In the genomic region with DNA sequence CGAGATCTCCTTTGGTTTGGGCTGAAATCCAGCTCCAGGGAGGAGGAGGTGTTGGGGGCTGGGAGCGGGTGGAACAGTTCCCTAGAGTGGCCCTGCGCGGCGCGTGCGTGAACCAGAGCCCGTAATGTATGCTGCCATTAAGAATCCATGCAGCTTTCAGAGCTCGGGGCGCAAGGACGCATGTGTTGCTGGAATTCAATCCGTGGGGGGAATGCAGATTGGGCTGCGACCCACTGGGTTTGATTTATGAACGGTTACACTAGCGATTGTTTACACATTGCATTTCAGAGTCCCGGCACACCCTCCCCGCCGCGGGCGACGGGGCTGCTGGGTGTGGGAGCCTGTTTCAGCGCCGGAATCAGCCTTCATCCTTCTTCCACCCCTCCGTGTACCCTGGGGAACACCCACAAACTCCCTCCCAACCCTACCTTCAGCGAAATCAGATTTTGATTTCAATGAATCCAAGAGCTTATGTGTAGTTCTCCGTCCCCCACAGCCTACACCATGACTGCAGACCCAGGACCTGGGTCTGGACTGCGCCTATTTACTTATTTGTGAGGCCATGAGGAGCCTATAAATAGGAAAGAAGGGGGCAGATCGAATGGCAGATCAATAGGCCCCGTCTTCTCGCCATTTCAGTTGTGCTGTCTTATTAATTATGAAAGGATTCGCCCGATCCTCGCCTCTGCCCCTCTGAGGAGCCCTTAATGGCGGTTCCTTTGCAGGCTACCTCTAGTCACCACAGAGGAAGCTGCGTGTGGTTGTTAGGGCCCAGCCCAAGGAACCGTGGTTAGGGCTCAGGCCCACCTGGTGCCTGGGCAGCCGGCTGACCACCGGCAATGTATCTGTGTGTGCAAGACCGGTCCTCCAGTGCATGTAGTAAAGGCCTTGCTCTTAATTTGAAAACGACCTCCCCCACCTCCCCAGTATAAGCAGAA, we compare ENCODE assay signal across 9 mouse cellular contexts. TPM values are rescaled to one million over a fixed set of nuclear protein-coding genes. Genes with fewer than 3 reads are reported as not detected.
A peak's percentile ranks its signal among the peaks of the same experiment; 100 is the strongest.
DNase-seq lines count a peak whose midpoint lies in the region; ATAC-seq lines count a peak whose summit lies in the region.
"Had no signal": no experiment of that assay in that cellular context is flagged by ENCODE, and none has a peak within 500 bp of the region (broad histone marks: within the 10 kb centered on the region; RNA-seq: fewer than 3 reads in every experiment).

No protein-coding gene starts in this region.

- H3K27ac ChIP-seq in heart, embryonic 14.5 days (replicated peaks in 1 of 2; ENCODE audit: control insufficient read depth in 1 of 2, insufficient read depth in 1 of 2, low read depth in 2 of 2, low read length in 2 of 2): no peak overlapping the region
- peak overlapping the region; percentile 86 for H3K27ac ChIP-seq in midbrain, embryonic 14.5 days (replicated peaks; ENCODE audit: low read depth, low read length)

- no peaks in the 10 kb centered on the region for H3K9me3 ChIP-seq in heart, embryonic 14.5 days (ENCODE audit: control insufficient read depth, low read length)
- no peaks in the 10 kb centered on the region for H3K9me3 ChIP-seq in midbrain, embryonic 14.5 days (ENCODE audit: control insufficient read depth, low read length)

- peak overlapping the region; percentile 9 to 28 for H3K4me3 ChIP-seq in heart, embryonic 14.5 days (ENCODE audit: control insufficient read depth in 1 of 2, insufficient read depth in 1 of 2, low read depth in 1 of 2, low read length in 2 of 2)
- peak overlapping the region; percentile 20 for H3K4me3 ChIP-seq in midbrain, embryonic 14.5 days (replicated peaks; ENCODE audit: low read depth, low read length)

- H3K36me3 ChIP-seq in heart, embryonic 14.5 days (ENCODE audit: control insufficient read depth, insufficient read depth, low read length): no peaks in the 10 kb centered on the region
- no peaks in the 10 kb centered on the region for H3K36me3 ChIP-seq in midbrain, embryonic 14.5 days (ENCODE audit: control insufficient read depth, insufficient read depth, low read length)

- H3K9ac ChIP-seq in heart, embryonic 14.5 days (ENCODE audit: low read length): no peak overlapping the region; the same call in 1 of the 2 replicates
- H3K9ac ChIP-seq in midbrain, embryonic 14.5 days (replicated peaks; ENCODE audit: low read length): peak overlapping the region; percentile 26; the same call in 1 of the 2 replicates

- DNase-seq in left cerebral cortex, adult 18-20 months (ENCODE audit: low spot score in 2 of 2): peak; percentile 54 to 64
- DNase-seq in left cerebral cortex, adult 11 months (ENCODE audit: low spot score): no peak
- DNase-seq in cerebellum, postnatal 25 days: peak; percentile 88 to 90
- peak; percentile 72 to 78 for DNase-seq in layer of hippocampus, postnatal 14 days (ENCODE audit: low spot score in 2 of 2)
- DNase-seq in midbrain, embryonic 14.5 days: peak; percentile 92
- DNase-seq in natural killer cell, adult 2 months (ENCODE audit: low spot score in 2 of 2): no peak
- DNase-seq in gastrocnemius, postnatal 25 days: no peak

- peaks cover 91% of the 10 kb centered on the region for H3K27me3 ChIP-seq in heart, embryonic 14.5 days (ENCODE audit: control insufficient read depth, insufficient read depth, low read length)
- peaks cover 40% of the 10 kb centered on the region for H3K27me3 ChIP-seq in midbrain, embryonic 14.5 days (ENCODE audit: control insufficient read depth, insufficient read depth, low read length)

- no peak for ATAC-seq in heart, embryonic 14.5 days (ENCODE audit: insufficient number of reproducible peaks, insufficient read depth, low FRiP score, low read depth)
- peak; percentile 82 for ATAC-seq in midbrain, embryonic 14.5 days (ENCODE audit: low FRiP score, low TSS enrichment)
- ATAC-seq: Patski had no signal

- 2% methylated on average over 40 of the region's 40 CpGs for WGBS in heart, embryonic 14.5 days
- WGBS in midbrain, embryonic 14.5 days: under 1% methylated on average over 40 of the region's 40 CpGs

- peaks cover 13 to 23% of the 10 kb centered on the region in 2 experiments; a peak in 3 of 4 replicates for H3K4me1 ChIP-seq in heart, embryonic 14.5 days (ENCODE audit: control insufficient read depth in 2 of 2, insufficient read depth in 2 of 2, low read length in 2 of 2)
- peaks cover 11% of the 10 kb centered on the region; the same call in 1 of the 2 replicates for H3K4me1 ChIP-seq in midbrain, embryonic 14.5 days (ENCODE audit: control insufficient read depth, insufficient read depth, low read length)

- H3K4me2 ChIP-seq in heart, embryonic 14.5 days (ENCODE audit: low read length): peak overlapping the region; percentile 53
- peak overlapping the region; percentile 76 for H3K4me2 ChIP-seq in midbrain, embryonic 14.5 days (ENCODE audit: low read length)

RNA-seq across cellular contexts. Expression of a gene that starts 10.1 kb away (rescaled TPM):
- 100 to 1,000 TPM; 277 to 333 TPM for total RNA-seq in left cerebral cortex, adult 18-20 months (2021)
- polyA plus RNA-seq in heart, embryonic 14.5 days (2014; fragmentation: Nextera tagmentation; extraction: Ambion mirVana): 2.1 and 2.5 TPM in 2 replicates
- 100 to 1,000 TPM; 243 to 245 TPM for total RNA-seq in layer of hippocampus, postnatal 14 days (2021)
- 80.6 and 81.1 TPM in 2 replicates for polyA plus RNA-seq in midbrain, embryonic 14.5 days (2014; fragmentation: Nextera tagmentation; extraction: Ambion mirVana)
- 1 to 10 TPM; 1.2 to 1.5 TPM for total RNA-seq in gastrocnemius, postnatal 25 days (2021)

Comparison
In these comparisons a context has a peak if more than half of its experiments do, and no peak if none do; other contexts are left out.
1. DNase-seq: peak in left cerebral cortex, adult 18-20 months (2 of 2), cerebellum, postnatal 25 days (2 of 2), layer of hippocampus, postnatal 14 days (2 of 2) and midbrain, embryonic 14.5 days (single experiment); none in left cerebral cortex, adult 11 months (single experiment), natural killer cell, adult 2 months (0 of 2) and gastrocnemius, postnatal 25 days (single experiment).
2. RNA of a gene that starts 10.1 kb away (total RNA-seq): 277 to 333 TPM in left cerebral cortex, adult 18-20 months and 243 to 245 TPM in layer of hippocampus, postnatal 14 days; 1.2 to 1.5 TPM in gastrocnemius, postnatal 25 days; every median in the first group is over 10 times any median in the second.